Mouse (Mus musculus): ENCODE results near the gene Ift57. TPM values are rescaled to one million over a fixed set of nuclear protein-coding genes. Genes with fewer than 3 reads are reported as not detected.
A peak's percentile ranks its signal among the peaks of the same experiment; 100 is the strongest.

Ift57 gene
- polyA plus RNA-seq, 1 experiment = 14.7 TPM

DNA sequence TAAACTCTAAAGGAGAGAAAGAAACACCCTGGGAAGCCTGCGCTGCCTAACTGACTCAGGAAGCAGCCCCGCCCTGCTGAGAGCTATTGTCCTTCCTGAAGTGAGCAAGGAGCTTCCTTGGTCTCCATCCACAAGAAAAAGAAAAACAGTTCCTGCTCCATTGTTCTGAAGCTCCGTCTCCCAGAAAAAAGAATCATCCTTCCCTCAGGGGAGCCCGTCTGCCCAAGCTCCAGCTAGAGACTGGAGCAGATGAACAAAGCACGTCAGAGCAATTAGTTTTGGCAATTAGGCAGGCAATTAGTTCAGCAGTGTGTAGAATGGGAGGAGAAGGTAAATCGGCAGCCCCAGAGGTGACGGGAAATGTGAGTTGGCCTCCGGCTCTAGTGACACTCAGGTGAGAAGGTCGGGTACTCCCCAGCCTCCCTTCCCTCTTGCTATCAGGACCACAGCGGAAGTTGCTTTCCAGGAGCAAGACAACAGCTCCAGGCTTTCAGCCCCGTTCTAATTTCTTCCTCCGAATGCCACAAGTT lies 105.0 kb downstream of the Ift57 start:
- H3K4me3 ChIP-seq = no peak overlapping the region
- H3ac ChIP-seq (ENCODE audit: control insufficient read depth, insufficient read length) = no peak overlapping the region
- TF ChIP-seq CEBPB (IDR thresholded peaks at IDR 0.05; ENCODE audit: insufficient read depth, poor library complexity, severe bottlenecking) = no peak
- no peak for TF ChIP-seq MAX (IDR thresholded peaks at IDR 0.05; ENCODE audit: low read depth)
- TF ChIP-seq POLR2AphosphoS2 (IDR thresholded peaks at IDR 0.05; ENCODE audit: insufficient read length, low read depth) = no peak
- TF ChIP-seq SRF (IDR thresholded peaks at IDR 0.05; ENCODE audit: control insufficient read depth, insufficient read length, low read depth) = no peak
- no peak for TF ChIP-seq POLR2A (IDR thresholded peaks at IDR 0.05; ENCODE audit: insufficient read length, low read depth)
- TF ChIP-seq TCF12 (IDR thresholded peaks at IDR 0.05; ENCODE audit: insufficient read depth, poor library complexity, severe bottlenecking) = no peak
- TF ChIP-seq TCF3 (IDR thresholded peaks at IDR 0.05; ENCODE audit: insufficient read length, low read depth) = no peak
- TF ChIP-seq MYOD1 (IDR thresholded peaks at IDR 0.05; ENCODE audit: control insufficient read depth in 1 of 3, insufficient read length in 2 of 3, low read depth in 2 of 3) = no peak
- no peak for TF ChIP-seq MYOG (IDR thresholded peaks at IDR 0.05; ENCODE audit: control insufficient read depth in 1 of 3, insufficient read depth in 1 of 3, insufficient read length in 2 of 3, low read depth in 2 of 3)
- no peak for TF ChIP-seq USF1 (IDR thresholded peaks at IDR 0.05; ENCODE audit: low read depth)
- no peak for TF ChIP-seq E2F4 (IDR thresholded peaks at IDR 0.05; ENCODE audit: insufficient read depth)
- TF ChIP-seq REST (IDR thresholded peaks at IDR 0.05; ENCODE audit: insufficient read depth, insufficient read length) = no peak
- H3K79me2 ChIP-seq (ENCODE audit: control insufficient read depth, insufficient read depth) = no peaks in the 10 kb centered on the region
- H3K4me2 ChIP-seq (ENCODE audit: low read depth) = no peak overlapping the region
- H3K36me3 ChIP-seq (ENCODE audit: control insufficient read depth, insufficient read depth) = no peaks in the 10 kb centered on the region
- H3K27me3 ChIP-seq (ENCODE audit: control insufficient read depth, insufficient read depth, insufficient read length) = no peaks in the 10 kb centered on the region

DNA sequence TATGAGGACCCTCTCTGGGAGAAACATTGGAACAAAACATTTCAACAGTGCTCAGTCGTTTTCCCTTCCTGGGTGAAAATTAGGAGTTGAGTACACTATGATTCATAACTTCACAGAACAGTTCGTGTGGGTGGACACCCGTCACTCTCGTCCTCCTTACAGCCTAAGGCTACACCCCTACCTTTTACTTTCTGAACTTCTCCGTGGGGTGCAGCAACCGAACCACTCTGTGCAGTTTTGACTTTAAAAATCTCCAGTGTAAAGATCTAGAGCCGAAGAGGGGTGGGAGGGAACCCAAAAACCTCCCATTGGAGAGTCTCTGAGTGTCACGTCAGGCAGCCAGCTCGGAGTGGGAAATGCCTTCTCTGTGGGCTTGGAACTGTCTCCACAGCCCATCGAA lies 107.9 kb downstream of the Ift57 start:
- no peak overlapping the region for H3ac ChIP-seq (ENCODE audit: control insufficient read depth, insufficient read length)
- H3K79me2 ChIP-seq (ENCODE audit: control insufficient read depth, insufficient read depth) = no peaks in the 10 kb centered on the region
- H3K36me3 ChIP-seq (ENCODE audit: control insufficient read depth, insufficient read depth) = no peaks in the 10 kb centered on the region
- no peaks in the 10 kb centered on the region for H3K27me3 ChIP-seq (ENCODE audit: control insufficient read depth, insufficient read depth, insufficient read length)
- no peak overlapping the region for H3K4me3 ChIP-seq
- H3K4me2 ChIP-seq (ENCODE audit: low read depth) = peak overlapping the region; percentile 54
- TF ChIP-seq POLR2A (IDR thresholded peaks at IDR 0.05; ENCODE audit: insufficient read length, low read depth) (no peak), TCF12 (IDR thresholded peaks at IDR 0.05; ENCODE audit: insufficient read depth, poor library complexity, severe bottlenecking) (no peak), TCF3 (IDR thresholded peaks at IDR 0.05; ENCODE audit: insufficient read length, low read depth) (no peak), CEBPB (IDR thresholded peaks at IDR 0.05; ENCODE audit: insufficient read depth, poor library complexity, severe bottlenecking) (no peak), POLR2AphosphoS2 (IDR thresholded peaks at IDR 0.05; ENCODE audit: insufficient read length, low read depth) (no peak), SRF (IDR thresholded peaks at IDR 0.05; ENCODE audit: control insufficient read depth, insufficient read length, low read depth) (no peak), MYOD1 (IDR thresholded peaks at IDR 0.05; ENCODE audit: control insufficient read depth in 1 of 3, insufficient read length in 2 of 3, low read depth in 2 of 3) (no peak), REST (IDR thresholded peaks at IDR 0.05; ENCODE audit: insufficient read depth, insufficient read length) (no peak), MYOG (IDR thresholded peaks at IDR 0.05; ENCODE audit: control insufficient read depth in 1 of 3, insufficient read depth in 1 of 3, insufficient read length in 2 of 3, low read depth in 2 of 3) (no peak), MAX (IDR thresholded peaks at IDR 0.05; ENCODE audit: low read depth) (no peak)

DNA sequence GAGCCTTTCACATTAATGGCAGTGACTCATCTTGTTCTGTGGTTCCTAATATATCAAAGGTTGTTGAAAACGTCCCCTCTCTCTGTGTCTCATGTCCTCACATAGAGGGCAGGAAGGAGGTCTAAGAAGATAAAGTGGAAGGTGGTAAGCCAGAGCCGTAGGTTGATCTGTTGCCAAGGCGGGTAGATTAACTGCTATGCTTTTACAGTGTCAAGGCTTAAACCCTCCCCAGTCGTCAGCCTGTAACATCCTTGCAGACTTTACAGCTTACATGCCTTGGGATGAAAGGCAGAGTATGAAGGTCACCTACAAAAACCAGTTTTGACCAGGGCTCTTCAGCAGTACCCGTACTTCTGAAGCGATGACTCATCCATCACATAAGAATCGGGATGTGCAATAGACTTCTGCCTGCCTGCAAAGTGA lies 108.4 kb downstream of the Ift57 start:
- Histone ChIP-seq H3K27me3 (ENCODE audit: control insufficient read depth, insufficient read depth, insufficient read length) (no peaks in the 10 kb centered on the region), H3ac (ENCODE audit: control insufficient read depth, insufficient read length) (no peak overlapping the region), H3K79me2 (ENCODE audit: control insufficient read depth, insufficient read depth) (no peaks in the 10 kb centered on the region), H3K36me3 (ENCODE audit: control insufficient read depth, insufficient read depth) (no peaks in the 10 kb centered on the region), H3K4me2 (ENCODE audit: low read depth) (peak overlapping the region; percentile 54), H3K4me3 (no peak overlapping the region)
- no peak for TF ChIP-seq REST (IDR thresholded peaks at IDR 0.05; ENCODE audit: insufficient read depth, insufficient read length)
- TF ChIP-seq E2F4 (IDR thresholded peaks at IDR 0.05; ENCODE audit: insufficient read depth) = no peak
- TF ChIP-seq TCF3 (IDR thresholded peaks at IDR 0.05; ENCODE audit: insufficient read length, low read depth) = no peak
- no peak for TF ChIP-seq MAX (IDR thresholded peaks at IDR 0.05; ENCODE audit: low read depth)
- TF ChIP-seq POLR2A (IDR thresholded peaks at IDR 0.05; ENCODE audit: insufficient read length, low read depth) = no peak
- TF ChIP-seq SRF (IDR thresholded peaks at IDR 0.05; ENCODE audit: control insufficient read depth, insufficient read length, low read depth) = no peak
- TF ChIP-seq POLR2AphosphoS2 (IDR thresholded peaks at IDR 0.05; ENCODE audit: insufficient read length, low read depth) = no peak
- no peak for TF ChIP-seq CEBPB (IDR thresholded peaks at IDR 0.05; ENCODE audit: insufficient read depth, poor library complexity, severe bottlenecking)
- no peak for TF ChIP-seq MYOG (IDR thresholded peaks at IDR 0.05; ENCODE audit: control insufficient read depth in 1 of 3, insufficient read depth in 1 of 3, insufficient read length in 2 of 3, low read depth in 2 of 3)
- TF ChIP-seq USF1 (IDR thresholded peaks at IDR 0.05; ENCODE audit: low read depth) = no peak
- no peak for TF ChIP-seq MYOD1 (IDR thresholded peaks at IDR 0.05; ENCODE audit: control insufficient read depth in 1 of 3, insufficient read length in 2 of 3, low read depth in 2 of 3)
- TF ChIP-seq TCF12 (IDR thresholded peaks at IDR 0.05; ENCODE audit: insufficient read depth, poor library complexity, severe bottlenecking) = no peak

DNA sequence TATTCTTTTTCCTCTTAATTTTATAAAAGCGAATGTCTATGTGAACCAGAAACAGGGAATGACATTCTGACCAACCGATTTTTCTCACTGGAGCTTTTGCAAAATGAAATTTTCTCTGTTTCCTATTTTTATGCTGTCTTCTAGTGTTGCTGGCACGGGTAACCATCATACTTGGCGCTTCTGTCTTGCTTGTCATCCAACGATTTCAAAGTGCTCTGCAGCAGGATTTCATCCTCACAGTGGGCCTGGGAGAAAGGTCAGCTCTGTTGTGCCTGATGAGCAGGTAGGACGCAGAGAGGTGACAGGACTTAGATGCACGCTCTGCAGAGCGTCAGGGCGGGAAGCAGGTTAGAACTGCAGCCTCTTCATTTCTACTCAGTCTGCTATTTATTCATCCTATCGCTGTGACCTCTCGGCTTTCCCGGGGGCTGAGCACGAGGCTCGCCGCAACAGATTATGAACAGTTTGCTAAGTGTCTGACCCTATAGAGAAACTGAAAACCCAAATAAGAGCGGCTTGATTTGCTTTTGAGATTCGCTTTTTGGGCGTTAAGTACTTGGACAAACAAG lies 108.9 kb downstream of the Ift57 start:
- Histone ChIP-seq H3ac (ENCODE audit: control insufficient read depth, insufficient read length) (no peak overlapping the region), H3K4me3 (no peak overlapping the region), H3K79me2 (ENCODE audit: control insufficient read depth, insufficient read depth) (no peaks in the 10 kb centered on the region), H3K27me3 (ENCODE audit: control insufficient read depth, insufficient read depth, insufficient read length) (no peaks in the 10 kb centered on the region), H3K4me2 (ENCODE audit: low read depth) (peak overlapping the region; percentile 54), H3K36me3 (ENCODE audit: control insufficient read depth, insufficient read depth) (no peaks in the 10 kb centered on the region)
- TF ChIP-seq MAX (IDR thresholded peaks at IDR 0.05; ENCODE audit: low read depth) (no peak), MYOG (IDR thresholded peaks at IDR 0.05; ENCODE audit: control insufficient read depth in 1 of 3, insufficient read depth in 1 of 3, insufficient read length in 2 of 3, low read depth in 2 of 3) (no peak), REST (IDR thresholded peaks at IDR 0.05; ENCODE audit: insufficient read depth, insufficient read length) (no peak), POLR2A (IDR thresholded peaks at IDR 0.05; ENCODE audit: insufficient read length, low read depth) (no peak), TCF12 (IDR thresholded peaks at IDR 0.05; ENCODE audit: insufficient read depth, poor library complexity, severe bottlenecking) (no peak), POLR2AphosphoS2 (IDR thresholded peaks at IDR 0.05; ENCODE audit: insufficient read length, low read depth) (no peak), USF1 (IDR thresholded peaks at IDR 0.05; ENCODE audit: low read depth) (no peak), SRF (IDR thresholded peaks at IDR 0.05; ENCODE audit: control insufficient read depth, insufficient read length, low read depth) (no peak), E2F4 (IDR thresholded peaks at IDR 0.05; ENCODE audit: insufficient read depth) (no peak), MYOD1 (IDR thresholded peaks at IDR 0.05; ENCODE audit: control insufficient read depth in 1 of 3, insufficient read length in 2 of 3, low read depth in 2 of 3) (no peak), TCF3 (IDR thresholded peaks at IDR 0.05; ENCODE audit: insufficient read length, low read depth) (no peak), CEBPB (IDR thresholded peaks at IDR 0.05; ENCODE audit: insufficient read depth, poor library complexity, severe bottlenecking) (no peak)

All from myocyte (in vitro differentiated cells).